Mouse (Mus musculus) CH12.LX (cell line): Measurements from ENCODE around the gene Ppox. TPM values are rescaled to one million over a fixed set of nuclear protein-coding genes. Genes with fewer than 3 reads are reported as not detected.

ENCODE experiments used
- DNase-seq: peaks from one replicate; pipeline ENCODE4 v3.0.0-alpha.2; 2013; ENCODE audit errors: extremely low read depth
- H3K27ac ChIP-seq: 2 replicates; pipeline ENCODE4 v1.5.1; 2012; ENCODE audit warnings: low read depth, mild to moderate bottlenecking, control low read depth, moderate library complexity; ENCODE audit not compliant: insufficient read depth
- H3K27me3 ChIP-seq: replicated peaks from 2 replicates; pipeline ENCODE3; 2012; ENCODE audit warnings: inconsistent platforms
- H3K36me3 ChIP-seq, 2 experiments: replicated peaks in 1 of 2; 2 replicates each; pipeline versions ENCODE3 to v1.6.1; 2012; ENCODE audit warnings: inconsistent platforms in 1 of 2, low read length in 1 of 2, mild to moderate bottlenecking in 1 of 2, mixed read lengths in 1 of 2, moderate library complexity in 1 of 2; ENCODE audit not compliant: control insufficient read depth in 1 of 2, insufficient read depth in 1 of 2
- H3K4me1 ChIP-seq, 2 experiments: 2 replicates each; pipeline ENCODE4 v1.6.1; 2012; ENCODE audit warnings: inconsistent platforms in 1 of 2, moderate library complexity in 1 of 2; ENCODE audit not compliant: insufficient read depth in 2 of 2, control insufficient read depth in 1 of 2
- H3K4me2 ChIP-seq: 2 replicates; pipeline ENCODE4 v1.6.1; 2012; ENCODE audit warnings: low read depth, mild to moderate bottlenecking, control low read depth; ENCODE audit not compliant: poor library complexity, insufficient read depth, severe bottlenecking
- H3K4me3 ChIP-seq, 3 experiments: fragments of 150-350 bp in 1 of 3; sonication (generic) in 1 of 3; replicated peaks in 1 of 3; 2 replicates each; pipeline versions ENCODE3 to v1.5.1; 2011 to 2012; ENCODE audit warnings: low read depth in 2 of 3, low read length in 2 of 3, mild to moderate bottlenecking in 2 of 3, moderate library complexity in 2 of 3, control low read depth in 1 of 3, improper control_type of control experiment in 1 of 3, inconsistent platforms in 1 of 3, mixed read lengths in 1 of 3; ENCODE audit not compliant: poor library complexity in 1 of 3
- H3K79me2 ChIP-seq: replicated peaks from 2 replicates; pipeline ENCODE4 v1.6.1; 2012; ENCODE audit warnings: mild to moderate bottlenecking, moderate library complexity; ENCODE audit not compliant: control insufficient read depth, poor library complexity, insufficient read depth, severe bottlenecking; ENCODE audit errors: extremely low read depth
- H3K9ac ChIP-seq: 2 replicates; pipeline ENCODE4 v1.6.1; 2012; ENCODE audit warnings: low read depth, mild to moderate bottlenecking, control low read depth, moderate library complexity; ENCODE audit not compliant: insufficient read depth
- H3K9me3 ChIP-seq: replicated peaks from 2 replicates; pipeline ENCODE3; 2012; ENCODE audit warnings: low read length, inconsistent platforms, mixed read lengths
- BHLHE40 ChIP-seq: IDR thresholded peaks from 2 replicates; pipeline ENCODE4 v1.6.1; 2011; ENCODE audit warnings: mild to moderate bottlenecking, low read depth, low read length, improper control_type of control experiment
- CHD1 ChIP-seq: IDR thresholded peaks from 2 replicates; pipeline ENCODE4 v1.6.1; 2012; ENCODE audit warnings: low read depth, low read length, improper control_type of control experiment, inconsistent platforms
- CHD2 ChIP-seq: IDR thresholded peaks from 2 replicates; pipeline ENCODE4 v1.6.1; 2011; ENCODE audit warnings: low read length, improper control_type of control experiment
- CTCF ChIP-seq, 2 experiments: IDR thresholded peaks in 1 of 2; conservative IDR thresholded peaks in 1 of 2; 2 replicates each; pipeline ENCODE4 v1.5.1; 2011 to 2012; ENCODE audit warnings: low read depth in 2 of 2, low read length in 2 of 2, improper control_type of control experiment in 1 of 2, inconsistent platforms in 1 of 2, mild to moderate bottlenecking in 1 of 2, moderate library complexity in 1 of 2
- ELF1 ChIP-seq: IDR thresholded peaks from 2 replicates; pipeline ENCODE4 v1.6.1; 2014; ENCODE audit warnings: low read depth, mild to moderate bottlenecking, inconsistent platforms, low read length, improper control_type of control experiment
- EP300 ChIP-seq: IDR thresholded peaks from 2 replicates; pipeline ENCODE4 v1.6.1; 2011; ENCODE audit warnings: low read length, improper control_type of control experiment
- HCFC1 ChIP-seq: IDR thresholded peaks from 2 replicates; pipeline ENCODE4 v1.6.1; 2012; ENCODE audit warnings: low read depth, mild to moderate bottlenecking, inconsistent platforms, low read length, improper control_type of control experiment
- JUN ChIP-seq: IDR thresholded peaks from 2 replicates; pipeline ENCODE4 v1.6.1; 2011; ENCODE audit warnings: low read depth, mild to moderate bottlenecking, low read length, improper control_type of control experiment, moderate library complexity; ENCODE audit not compliant: insufficient read depth
- MAFK ChIP-seq: IDR thresholded peaks from 2 replicates; pipeline ENCODE4 v1.6.1; 2011; ENCODE audit warnings: low read length, improper control_type of control experiment; ENCODE audit not compliant: insufficient replicate concordance
- MAX ChIP-seq: IDR thresholded peaks from 2 replicates; pipeline ENCODE4 v1.6.1; 2011; ENCODE audit warnings: low read length, improper control_type of control experiment
- MEF2A ChIP-seq: IDR thresholded peaks from 2 replicates; pipeline ENCODE4 v1.6.1; 2014; ENCODE audit warnings: low read depth, mild to moderate bottlenecking, inconsistent platforms, low read length, improper control_type of control experiment, borderline replicate concordance
- NRF1 ChIP-seq: IDR thresholded peaks from 2 replicates; pipeline ENCODE4 v1.6.1; 2014; ENCODE audit warnings: low read depth, mild to moderate bottlenecking, inconsistent platforms, low read length, improper control_type of control experiment, moderate library complexity
- PAX5 ChIP-seq: IDR thresholded peaks from 2 replicates; pipeline ENCODE4 v1.6.1; 2012; ENCODE audit warnings: low read length, inconsistent platforms, mixed read lengths
- POLR2A ChIP-seq: IDR thresholded peaks from 2 replicates; pipeline ENCODE4 v1.6.1; 2011; ENCODE audit warnings: low read depth, mild to moderate bottlenecking, improper control_type of control experiment, low read length
- RAD21 ChIP-seq: IDR thresholded peaks from 2 replicates; pipeline ENCODE4 v1.6.1; 2011; ENCODE audit warnings: low read depth, mild to moderate bottlenecking, low read length, improper control_type of control experiment, moderate library complexity
- RCOR1 ChIP-seq: conservative IDR thresholded peaks from 2 replicates; pipeline ENCODE4 v1.6.1; 2012; ENCODE audit warnings: low read depth, mild to moderate bottlenecking, inconsistent platforms, low read length, improper control_type of control experiment
- TBP ChIP-seq: conservative IDR thresholded peaks from 2 replicates; pipeline ENCODE4 v1.6.1; 2011; ENCODE audit warnings: low read depth, low read length, improper control_type of control experiment
- ZKSCAN1 ChIP-seq: IDR thresholded peaks from 2 replicates; pipeline ENCODE4 v1.6.1; 2012; ENCODE audit warnings: low read depth, inconsistent platforms, low read length, improper control_type of control experiment, borderline replicate concordance
- ZMIZ1 ChIP-seq: IDR thresholded peaks from 2 replicates; pipeline ENCODE4 v1.6.1; 2012; ENCODE audit warnings: low read depth, mild to moderate bottlenecking, inconsistent platforms, low read length, improper control_type of control experiment
- dilution Hi-C: fragments of 300-500 bp; cut with MboI; formaldehyde crosslinking; loops from 2 replicates; pipeline ENCODE4 v1.14.3; 2020; ENCODE audit warnings: low sequenced_read_pairs; ENCODE audit not compliant: extremely low pct_unique_long_range_greater_than_20kb, extremely low pct_ligation_motif_present
- in situ Hi-C: fragments of 300-500 bp; cut with MboI; formaldehyde crosslinking; loops from 3 replicates; pipeline ENCODE4 v1.14.3; 2019; ENCODE audit warnings: low sequenced_read_pairs, low pct_ligation_motif_present, low pct_unique_long_range_greater_than_20kb, mixed read lengths
- polyA plus RNA-seq: library from polyadenylated mRNA; unstranded; fragments of >175 nt; gene quantifications from 2 replicates; pipeline ENCODE4 v1.2.1, GENCODE M21; 2012; ENCODE audit warnings: low read depth; ENCODE audit not compliant: insufficient read length
- total RNA-seq, 2 experiments: library from RNA; depleted of rRNA; stranded (reverse); fragments of 300-350 nt in 1 of 2; fragments of >200 nt in 1 of 2; gene quantifications; 2 replicates each; pipeline ENCODE4 v1.2.3; 2012 to 2014

Ppox gene
- total and polyA plus RNA-seq, 3 experiments, result 10.5 to 15.1 (median 13.6) TPM

- in situ Hi-C loops (no loop called here), dilution Hi-C loops (no loop called here)
- no peak overlapping the region for H3K27ac ChIP-seq
- TF ChIP-seq TBP, result no peak
- no peak for TF ChIP-seq POLR2A
- no peak for TF ChIP-seq MAFK
- TF ChIP-seq HCFC1, result no peak
- H3K27me3 ChIP-seq, result no peaks in the 10 kb centered on the region
- DNase-seq, result no peak
- H3K79me2 ChIP-seq, result no peaks in the 10 kb centered on the region
- H3K4me2 ChIP-seq, result no peak overlapping the region
- no peak overlapping the region for H3K9ac ChIP-seq
- peaks cover 0 to 23% of the 10 kb centered on the region in 2 experiments; a peak in 2 of 4 replicates for H3K4me1 ChIP-seq
- H3K36me3 ChIP-seq, result peaks cover 45 to 72% of the 10 kb centered on the region in 2 experiments
- H3K4me3 ChIP-seq, result no peak overlapping the region
- no peaks in the 10 kb centered on the region for H3K9me3 ChIP-seq
Measured at GRCm38 (mm10) chr1:171279721-171280120, 1.3 kb downstream of the Ppox start.

GRCm38 (mm10) chr1:171279012-171279705 lies 1.8 kb downstream of the Ppox start:
- in situ Hi-C loops, result no loop called here
- Histone ChIP-seq H3K4me2 (no peak overlapping the region), H3K4me1 (peaks cover 0 to 23% of the 10 kb centered on the region in 2 experiments; a peak in 2 of 4 replicates)

GRCm38 (mm10) chr1:171278436-171278835 lies 2.5 kb downstream of the Ppox start:
- DNase-seq, result no peak
- no peak overlapping the region for H3K9ac ChIP-seq

More at GRCm38 (mm10) chr1:171279012-171279705, 1.8 kb downstream of the Ppox start:
- no peak overlapping the region for H3K27ac ChIP-seq
- dilution Hi-C loops, result no loop called here
- H3K4me3 ChIP-seq, result no peak overlapping the region
- no peaks in the 10 kb centered on the region for H3K9me3 ChIP-seq
- H3K27me3 ChIP-seq, result no peaks in the 10 kb centered on the region
- no peak overlapping the region for H3K9ac ChIP-seq
- no peak for DNase-seq
- H3K79me2 ChIP-seq, result no peaks in the 10 kb centered on the region
- TF ChIP-seq BHLHE40, result no peak
- no peak for TF ChIP-seq MAFK
- no peak for TF ChIP-seq ELF1
- TF ChIP-seq NRF1, result no peak
- no peak for TF ChIP-seq RAD21
- no peak for TF ChIP-seq ZKSCAN1
- TF ChIP-seq MEF2A, result no peak
- TF ChIP-seq JUN, result no peak
- no peak for TF ChIP-seq PAX5
- H3K36me3 ChIP-seq, result peaks cover 47 to 73% of the 10 kb centered on the region in 2 experiments

More at GRCm38 (mm10) chr1:171278436-171278835, 2.5 kb downstream of the Ppox start:
- no peak overlapping the region for H3K4me2 ChIP-seq
- no peaks in the 10 kb centered on the region for H3K9me3 ChIP-seq
- H3K27ac ChIP-seq, result no peak overlapping the region
- H3K27me3 ChIP-seq, result no peaks in the 10 kb centered on the region
- peaks cover 0 to 21% of the 10 kb centered on the region in 2 experiments; a peak in 2 of 4 replicates for H3K4me1 ChIP-seq
- peaks cover 48 to 75% of the 10 kb centered on the region in 2 experiments for H3K36me3 ChIP-seq
- in situ Hi-C loops, result no loop called here
- no peaks in the 10 kb centered on the region for H3K79me2 ChIP-seq
- TF ChIP-seq MEF2A (no peak), MAX (no peak), CHD1 (no peak), MAFK (no peak), ZMIZ1 (no peak), RCOR1 (no peak), JUN (no peak), CHD2 (no peak), EP300 (no peak), CTCF (conservative IDR thresholded peaks at IDR 0.05 in 1 of 2, IDR thresholded peaks at IDR 0.05 in 1 of 2; ENCODE audit: low read depth in 2 of 2, low read length in 2 of 2) (no peak)
- TF ChIP-seq, all 38 proteins: peak for 0
- dilution Hi-C loops, result no loop called here
- no peak overlapping the region for H3K4me3 ChIP-seq
